Mouse (Mus musculus) forelimb bud, embryonic 11.5 days (tissue): ENCODE data around the gene Eif4b.
"Not testable (repeated sequence)": the region's sequence is repeated elsewhere in the genome, so short reads cannot be mapped to it uniquely, and the experiment has no call there.

Experiments
- DNase-seq: peaks from one replicate; pipeline ENCODE4 v3.0.0-alpha.2; 2012; ENCODE audit warnings: low read depth, low spot score

Eif4b gene

GRCm38 (mm10) chr15:102074876-102075585 is 1.5 kb downstream of the Eif4b start:
- DNase-seq = no peak

DNA sequence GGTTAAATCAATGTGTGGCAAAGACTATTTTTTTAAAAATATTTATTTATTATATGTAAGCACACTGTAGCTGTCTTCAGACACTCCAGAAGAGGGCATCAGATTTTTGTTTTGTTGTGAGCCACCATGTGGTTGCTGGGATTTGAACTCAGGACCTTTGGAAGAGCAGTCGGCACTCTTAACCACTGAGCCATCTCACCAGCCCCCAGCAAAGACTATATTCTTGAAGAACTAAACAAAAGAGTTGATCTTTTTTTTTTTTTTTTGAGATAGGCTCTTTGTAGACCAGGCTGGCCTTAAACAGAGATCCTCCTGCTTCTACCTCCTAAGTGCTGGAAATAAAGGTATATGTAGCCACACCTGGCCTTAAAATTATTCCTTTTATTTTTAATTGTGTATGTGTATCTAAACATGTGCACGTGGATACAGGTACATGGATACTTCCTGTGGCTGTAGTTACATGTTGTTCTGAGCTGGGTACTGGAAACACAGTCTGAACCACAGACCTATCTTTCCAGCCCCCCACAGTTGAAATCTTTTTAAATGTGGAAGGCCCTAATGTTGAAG is 3.6 kb downstream of the Eif4b start:
- DNase-seq = no peak

- DNase-seq = no peak
Measured at GRCm38 (mm10) chr15:102079221-102079620, 5.6 kb downstream of the Eif4b start.

DNA sequence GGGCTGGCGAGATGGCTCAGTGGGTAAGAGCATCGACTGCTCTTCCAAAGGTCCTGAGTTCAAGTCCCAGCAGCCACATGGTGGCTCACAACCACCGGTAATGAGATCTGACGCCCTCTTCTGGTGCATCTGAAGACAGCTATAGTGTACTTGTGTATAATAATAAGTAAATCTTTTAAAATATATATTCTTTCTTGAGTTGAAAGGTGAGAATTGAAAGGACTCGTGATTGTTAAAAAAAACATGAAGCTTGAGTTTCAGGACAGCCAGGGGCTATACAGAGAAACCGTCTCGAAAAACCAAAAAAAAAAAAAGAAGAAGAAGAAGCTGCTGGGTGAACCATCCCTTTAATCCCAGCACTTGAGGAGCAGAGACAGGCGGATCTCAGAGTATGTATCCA is 6.4 kb downstream of the Eif4b start:
- DNase-seq = not testable (repeated sequence)

- no peak for DNase-seq
Measured at GRCm38 (mm10) chr15:102080429-102080828, 6.9 kb downstream of the Eif4b start.

DNA sequence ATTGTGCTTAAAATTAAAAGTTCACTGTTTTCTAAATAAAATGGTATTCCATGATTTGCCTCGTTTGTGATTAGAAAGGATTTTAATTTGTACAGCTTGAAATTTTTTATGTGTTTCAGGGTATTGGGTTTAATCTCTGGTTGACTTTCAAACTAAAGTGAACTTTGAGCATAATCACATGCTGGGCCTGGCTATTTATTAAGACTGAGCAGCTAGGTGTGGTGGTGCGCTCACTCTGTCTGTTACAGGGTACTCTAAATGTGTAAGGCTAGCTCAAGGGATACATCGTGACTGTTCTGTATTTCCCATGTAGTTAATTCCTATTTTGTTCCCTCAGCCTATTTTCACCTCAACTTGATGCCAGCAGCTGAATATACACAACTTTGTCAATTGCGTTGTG is 8.6 kb downstream of the Eif4b start:
- DNase-seq = no peak

DNA sequence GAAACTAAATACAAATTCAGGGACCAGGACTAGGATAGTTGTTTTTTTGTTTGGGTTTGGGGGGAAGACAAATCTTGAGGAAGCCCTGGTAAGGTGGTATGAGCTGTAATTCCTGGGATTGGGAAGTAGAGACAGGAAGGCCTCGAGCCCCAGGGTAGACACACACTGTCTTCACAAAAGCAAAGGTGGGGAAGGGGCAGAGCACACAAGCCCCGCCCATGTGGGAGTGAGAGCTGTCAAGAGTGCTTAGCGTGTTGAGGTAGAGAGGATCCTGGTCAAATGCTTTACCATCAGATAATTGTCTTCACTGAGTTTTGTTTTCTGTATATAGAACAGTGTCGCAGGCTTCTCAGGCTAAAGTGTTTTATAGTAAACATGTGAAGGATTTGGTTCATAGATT is 9.5 kb downstream of the Eif4b start:
- no peak for DNase-seq

DNA sequence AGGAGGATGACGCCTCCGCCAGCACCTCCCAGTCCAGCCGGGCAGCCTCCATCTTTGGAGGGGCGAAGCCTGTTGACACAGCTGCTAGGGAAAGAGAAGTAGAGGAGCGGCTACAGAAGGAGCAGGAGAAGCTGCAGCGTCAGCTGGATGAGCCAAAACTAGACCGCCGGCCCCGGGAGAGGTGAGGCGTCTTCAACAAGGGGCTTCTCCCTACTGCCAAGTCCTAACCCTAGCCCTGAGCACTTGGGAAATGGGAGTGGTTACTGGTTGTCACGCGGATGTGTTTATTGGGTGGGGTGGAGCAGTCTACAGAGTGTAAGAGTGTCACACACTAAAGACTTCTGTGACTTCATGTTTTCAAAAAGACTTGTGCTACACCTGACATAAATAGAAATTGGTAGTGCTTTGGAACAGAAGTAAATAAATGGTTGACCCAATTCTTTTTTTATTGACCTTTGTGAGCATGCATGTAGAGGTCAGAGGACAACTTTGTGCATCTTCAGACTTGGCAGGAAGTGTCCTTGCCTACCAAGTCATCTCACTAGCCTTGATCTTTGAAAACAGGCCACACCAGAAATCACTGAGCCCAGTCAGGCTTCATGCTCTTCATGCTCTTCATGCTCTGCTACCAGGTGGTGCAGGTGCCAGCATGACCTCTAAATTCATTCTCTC is 16.5 kb downstream of the Eif4b start:
- no peak for DNase-seq

- no peak for DNase-seq
Measured at GRCm38 (mm10) chr15:102091063-102091679, 17.6 kb downstream of the Eif4b start.

- DNase-seq = no peak
Measured at GRCm38 (mm10) chr15:102091688-102092087, 18.1 kb downstream of the Eif4b start.

GRCm38 (mm10) chr15:102092222-102092621 is 18.6 kb downstream of the Eif4b start:
- no peak for DNase-seq

GRCm38 (mm10) chr15:102094157-102094556 is 20.6 kb downstream of the Eif4b start:
- no peak for DNase-seq

GRCm38 (mm10) chr15:102094988-102095387 is 21.4 kb downstream of the Eif4b start:
- no peak for DNase-seq

GRCm38 (mm10) chr15:102097147-102097915 is 23.8 kb downstream of the Eif4b start:
- no peak for DNase-seq

DNA sequence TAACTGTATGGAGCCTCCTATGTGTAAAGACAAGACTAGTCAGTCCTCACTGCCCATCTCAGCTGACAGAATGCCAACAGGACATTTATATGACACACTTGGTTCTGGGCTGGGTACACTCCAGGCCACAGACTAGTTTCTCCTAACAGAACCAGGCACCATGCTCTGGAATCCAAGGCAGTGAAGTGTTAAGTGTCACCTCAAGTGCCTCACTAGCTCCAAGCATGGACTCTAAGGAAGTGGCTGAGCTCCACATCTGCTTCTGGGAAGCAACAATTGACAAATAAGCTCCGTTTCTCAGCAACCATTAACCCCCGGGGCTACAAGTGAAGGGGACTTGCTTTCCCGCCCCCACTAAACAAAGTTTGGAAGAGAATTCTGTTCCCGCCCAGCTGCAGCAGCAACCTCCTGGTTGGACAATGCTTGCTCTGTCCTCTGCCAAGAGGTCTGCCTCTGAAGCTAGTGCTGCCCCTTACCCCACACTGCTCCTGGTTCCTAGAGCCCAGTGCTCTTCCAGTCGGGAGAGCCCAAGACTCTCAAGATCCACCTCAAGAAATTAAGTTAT is 24.5 kb downstream of the Eif4b start:
- DNase-seq = peak; percentile 63

DNA sequence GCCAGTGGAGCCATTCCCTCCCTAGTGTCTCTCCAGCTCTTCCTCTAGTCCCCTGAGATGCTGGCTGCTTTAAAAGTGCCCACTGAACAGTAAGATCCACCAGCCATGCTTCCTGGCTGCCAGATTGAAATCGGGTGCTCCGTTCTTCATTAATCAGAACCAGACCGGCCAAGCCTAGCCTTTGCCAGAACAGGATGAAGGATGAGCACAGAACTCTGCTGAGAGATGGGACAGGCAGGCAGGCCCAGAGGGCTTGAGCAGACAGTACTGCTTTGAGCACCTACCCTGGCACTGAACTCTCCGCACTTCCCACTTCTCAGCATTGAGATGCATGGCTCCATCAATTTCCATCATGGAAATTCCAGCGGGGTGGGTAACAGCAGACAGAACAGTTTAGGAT is 25.7 kb downstream of the Eif4b start:
- no peak for DNase-seq

DNA sequence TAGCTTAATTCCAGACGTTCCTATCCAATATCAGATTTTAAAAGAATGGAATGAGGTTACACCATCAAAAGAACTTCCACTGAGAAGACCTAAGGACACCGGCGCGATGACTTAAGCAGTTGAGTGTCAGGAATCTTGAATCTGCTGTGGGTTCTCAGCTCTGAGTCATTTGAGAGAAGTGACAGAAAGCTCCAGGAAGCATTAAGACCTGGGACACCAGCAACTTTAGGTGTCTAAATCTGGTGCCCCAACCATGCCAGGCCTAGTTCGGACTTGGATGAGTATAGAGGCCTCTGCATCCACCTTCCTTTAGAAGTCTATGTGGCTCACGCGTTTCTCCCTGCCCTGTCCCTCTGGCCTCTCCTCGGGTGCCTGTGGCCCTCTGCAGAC is 26.2 kb downstream of the Eif4b start:
- no peak for DNase-seq

GRCm38 (mm10) chr15:102100161-102100981 is 26.8 kb downstream of the Eif4b start, which contains the start of gene Tns2:
TSS of gene Tns2 (plus strand) at chr15:102100413.
- no peak for DNase-seq

- no peak for DNase-seq
Measured at GRCm38 (mm10) chr15:102100996-102101671, 27.6 kb downstream of the Eif4b start.
